Mouse (Mus musculus) lung, postnatal 4 days (tissue): ENCODE measurements at regions not wholly inside any gene's neighbourhood (a gene's known extent, or its start where the extent isn't known, plus 50 kb on each side); places are given as distances from the start of the nearest gene placed in this dataset.

ENCODE experiments used
- DNase-seq, 2 experiments: peaks; one replicate each; pipeline ENCODE4 v3.0.0; 2021

DNA sequence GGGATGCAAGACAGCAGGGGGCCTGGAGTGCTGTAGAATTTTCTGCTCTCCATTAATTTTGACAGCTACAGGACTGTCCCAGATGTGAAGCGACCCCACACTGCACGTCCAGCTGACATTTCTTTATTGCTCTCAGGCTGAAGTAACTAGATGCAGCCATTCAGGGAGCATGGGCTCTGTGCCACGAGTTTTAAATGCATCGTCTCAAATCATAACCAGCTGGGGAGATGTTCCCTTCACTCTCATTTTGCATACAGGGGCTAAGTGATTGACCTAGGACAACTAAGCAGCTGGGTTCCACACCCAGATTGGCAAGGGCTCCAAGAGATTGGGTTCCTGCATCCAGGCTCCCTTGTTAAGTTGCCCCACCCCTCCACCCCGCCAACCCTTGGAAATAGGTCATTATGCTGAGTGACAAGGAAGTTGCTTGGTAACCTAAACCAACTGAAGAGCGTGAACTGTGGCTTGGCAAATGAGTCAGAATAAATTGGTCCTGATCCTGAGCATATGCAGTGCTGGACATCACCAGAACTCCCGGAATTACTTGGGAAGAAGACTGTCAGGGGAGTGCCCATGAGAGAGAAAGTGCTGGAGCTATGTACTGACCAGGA, 267.4 kb downstream of the Foxo1 start:
- DNase-seq: peak in 1 of 2 experiments; percentile 49

GRCm38 (mm10) chr3:52534118-52534517, 266.0 kb downstream of the Foxo1 start:
- no peak for DNase-seq

- no peak for DNase-seq
Measured at GRCm38 (mm10) chr3:52531686-52532351, 263.7 kb downstream of the Foxo1 start.

DNA sequence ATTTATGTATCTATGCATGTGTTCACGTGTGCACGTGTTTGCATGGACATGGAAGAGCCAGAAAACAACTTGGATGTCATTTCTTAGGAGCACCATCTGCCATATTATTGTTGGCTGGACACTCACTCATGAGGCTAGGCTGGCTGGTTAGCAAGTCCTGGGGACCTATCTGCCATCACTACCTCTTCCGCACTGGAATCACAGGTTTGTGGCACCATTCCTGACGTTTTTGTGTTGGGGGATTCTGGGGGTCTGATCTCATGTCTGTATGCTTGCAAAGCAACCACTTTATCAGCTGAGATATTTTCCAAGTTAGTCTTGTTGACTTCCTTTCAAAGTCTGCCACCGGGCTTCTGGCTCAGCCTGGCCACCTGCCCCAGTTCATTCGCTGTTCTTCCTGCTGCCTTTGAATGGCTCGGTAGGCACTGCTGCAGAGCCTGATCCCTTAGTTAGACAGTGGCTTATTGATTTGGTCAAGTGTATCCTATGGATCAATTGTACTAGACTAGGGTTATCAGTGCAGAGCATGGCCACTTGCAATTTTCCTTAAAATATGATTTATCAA, 262.4 kb downstream of the Foxo1 start:
- DNase-seq: no peak

- DNase-seq: peak; percentile 14 to 59
Measured at GRCm38 (mm10) chr3:52529136-52529535, 261.0 kb downstream of the Foxo1 start.

GRCm38 (mm10) chr3:52528521-52528920, 260.4 kb downstream of the Foxo1 start:
- no peak for DNase-seq

GRCm38 (mm10) chr3:52527781-52528180, 259.6 kb downstream of the Foxo1 start:
- DNase-seq: no peak

DNA sequence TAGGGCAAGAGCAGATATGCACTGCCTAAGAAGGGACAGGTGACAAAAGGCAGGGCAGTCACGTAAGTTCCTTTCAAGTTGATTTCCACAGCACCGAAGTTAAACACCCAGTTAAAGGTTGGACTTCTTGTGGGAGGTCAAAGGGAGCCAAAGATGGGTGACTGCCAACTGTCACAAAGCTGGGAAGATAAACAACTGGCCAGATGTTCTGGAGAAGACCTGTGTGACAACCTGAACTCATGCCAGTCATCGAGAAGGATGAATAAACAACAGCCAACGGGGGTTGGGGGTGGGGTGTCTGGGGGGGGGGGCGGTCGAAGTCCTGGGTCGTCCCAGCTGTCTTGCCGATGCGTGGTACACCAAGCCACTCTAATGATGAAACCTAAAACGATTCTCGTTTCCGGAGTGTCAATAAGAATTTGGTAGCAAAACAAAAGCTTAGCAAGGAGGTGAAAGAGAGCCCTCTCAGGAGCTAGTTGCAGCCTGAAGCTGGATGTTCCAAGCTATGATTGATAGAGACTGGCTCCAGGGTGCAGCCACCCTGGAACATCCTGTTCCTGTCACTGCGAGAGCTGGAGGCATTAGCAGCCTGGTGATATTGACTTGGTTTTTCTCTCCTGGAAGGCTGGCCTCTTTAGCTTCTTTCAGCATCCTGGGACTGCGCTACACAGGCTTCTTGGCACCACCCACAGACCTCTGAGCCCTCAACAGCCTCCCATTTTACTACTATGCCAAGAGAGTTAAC, 259.0 kb downstream of the Foxo1 start:
- DNase-seq: no peak

- peak in 1 of 2 experiments; percentile 25 for DNase-seq
Measured at GRCm38 (mm10) chr3:52522886-52523285, 254.8 kb downstream of the Foxo1 start.

GRCm38 (mm10) chr3:52520609-52520947, 252.4 kb downstream of the Foxo1 start:
- no peak for DNase-seq

DNA sequence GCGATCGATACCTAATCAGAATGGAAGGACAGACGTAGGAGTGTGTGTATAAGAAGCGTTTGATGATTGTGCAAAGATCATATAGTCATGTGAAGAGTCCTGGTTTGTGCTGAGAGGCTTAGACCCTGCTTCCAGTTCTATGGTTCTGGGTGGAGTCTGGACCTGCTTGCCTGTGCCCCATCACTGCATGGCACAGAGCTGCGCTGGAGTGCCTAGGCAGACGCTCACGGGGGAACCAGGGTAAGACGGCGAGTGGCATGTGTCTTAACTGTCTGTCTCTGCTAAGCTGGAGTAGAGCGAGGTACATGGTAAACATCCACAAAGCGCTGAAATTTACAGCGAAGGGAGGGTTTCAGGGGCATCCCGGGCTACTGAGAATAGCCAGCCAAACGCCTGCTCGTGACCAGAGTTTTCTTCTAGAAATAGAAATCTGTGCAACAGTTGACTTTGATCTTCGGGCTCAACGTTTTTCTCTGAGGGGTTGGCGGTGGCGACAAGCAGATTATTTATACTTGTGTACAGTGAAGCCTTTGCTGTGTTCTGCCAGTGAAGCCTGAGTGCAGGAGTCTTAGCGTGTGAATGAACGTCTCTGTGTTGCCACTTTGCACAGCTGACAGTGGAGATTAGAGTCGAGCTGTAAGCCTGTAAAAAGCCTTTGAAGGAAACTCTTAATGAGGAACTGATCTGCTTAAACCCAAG, 251.9 kb downstream of the Foxo1 start:
- DNase-seq: no peak

DNA sequence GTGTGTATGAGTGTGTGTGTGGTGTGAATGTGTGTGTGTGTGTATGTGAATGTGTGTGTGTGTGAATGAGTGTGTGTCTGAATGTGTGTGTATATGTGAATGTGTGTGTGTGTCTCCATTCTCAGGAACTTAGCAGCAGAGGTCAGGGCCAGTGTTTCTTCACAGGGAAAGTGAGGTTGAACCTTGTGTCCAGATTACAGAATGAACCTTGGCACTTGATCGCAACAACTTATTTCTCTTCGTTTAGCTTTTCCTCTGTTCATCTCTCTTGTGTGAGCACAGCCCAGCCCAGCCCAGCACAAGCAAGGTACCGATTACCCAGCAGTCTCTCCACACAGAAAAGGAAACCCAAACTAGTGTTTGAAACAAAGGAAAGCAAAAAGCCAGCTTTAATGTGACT, 249.7 kb downstream of the Foxo1 start:
- no peak for DNase-seq

DNA sequence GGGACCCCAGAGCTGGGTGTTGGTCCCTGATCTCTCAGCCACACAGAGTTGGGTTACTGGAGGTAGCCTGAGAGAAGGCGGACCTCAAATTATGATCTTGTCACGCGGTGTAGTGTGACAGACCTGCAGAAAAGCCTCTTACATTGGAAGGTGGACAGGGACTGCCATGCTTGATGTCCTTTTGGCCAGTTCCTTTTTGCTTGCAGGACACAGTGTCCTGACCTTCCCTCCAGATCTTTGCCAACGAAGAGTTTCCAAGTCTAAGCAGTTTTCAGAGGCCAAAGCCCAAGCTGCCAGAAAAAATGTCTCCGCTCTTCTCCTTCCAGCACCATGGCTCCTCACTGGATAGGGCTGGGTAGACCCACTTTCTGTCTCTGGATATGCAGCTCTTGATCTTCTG, 248.6 kb downstream of the Foxo1 start:
- no peak for DNase-seq

DNA sequence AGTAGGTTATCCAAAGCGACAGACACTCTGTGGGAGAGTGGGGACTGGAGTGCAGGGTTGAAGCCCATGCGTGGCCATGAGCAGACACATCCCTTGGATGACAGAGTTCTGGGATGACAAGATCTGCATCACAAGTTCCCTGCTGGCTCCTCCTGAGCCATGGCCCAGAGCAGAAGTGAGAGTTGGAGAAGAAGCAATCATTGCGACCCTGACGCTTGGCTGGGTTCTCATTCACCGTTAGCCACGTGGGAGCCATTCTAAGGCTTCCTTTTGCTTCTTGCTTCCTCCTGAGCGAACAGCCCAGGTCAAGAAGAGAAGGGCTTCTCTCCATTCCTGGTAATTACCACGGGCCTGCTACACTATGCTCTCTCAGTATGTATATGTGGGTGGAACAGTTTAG, 244.6 kb downstream of the Foxo1 start:
- no peak for DNase-seq

DNA sequence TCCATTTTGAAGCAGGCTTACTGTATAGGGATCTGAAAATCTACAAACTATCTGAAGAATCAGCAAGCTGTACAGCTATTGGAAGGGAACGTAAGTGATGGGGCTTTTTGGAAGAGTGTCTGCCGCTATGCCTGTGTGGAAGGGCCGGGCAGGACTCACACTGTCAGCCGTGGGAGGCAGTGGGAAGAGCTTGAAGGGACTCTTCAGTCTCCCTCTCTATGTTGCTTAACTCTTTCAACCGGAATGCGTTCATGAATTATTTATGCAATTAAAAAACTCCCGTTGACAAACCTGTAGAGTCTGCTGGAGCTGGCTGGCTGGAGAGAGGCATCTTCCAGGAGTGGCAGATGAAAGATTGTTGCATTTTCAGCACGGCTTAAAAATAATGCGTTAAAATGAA, 243.4 kb downstream of the Foxo1 start:
- DNase-seq: no peak

GRCm38 (mm10) chr3:52510831-52511230, 242.7 kb downstream of the Foxo1 start:
- DNase-seq: no peak

GRCm38 (mm10) chr3:52510088-52510765, 242.1 kb downstream of the Foxo1 start:
- no peak for DNase-seq

GRCm38 (mm10) chr3:52503925-52504324, 235.8 kb downstream of the Foxo1 start:
- DNase-seq: no peak

GRCm38 (mm10) chr3:52502223-52502622, 234.1 kb downstream of the Foxo1 start:
- no peak for DNase-seq

GRCm38 (mm10) chr3:52501614-52502013, 233.5 kb downstream of the Foxo1 start:
- DNase-seq: no peak

DNA sequence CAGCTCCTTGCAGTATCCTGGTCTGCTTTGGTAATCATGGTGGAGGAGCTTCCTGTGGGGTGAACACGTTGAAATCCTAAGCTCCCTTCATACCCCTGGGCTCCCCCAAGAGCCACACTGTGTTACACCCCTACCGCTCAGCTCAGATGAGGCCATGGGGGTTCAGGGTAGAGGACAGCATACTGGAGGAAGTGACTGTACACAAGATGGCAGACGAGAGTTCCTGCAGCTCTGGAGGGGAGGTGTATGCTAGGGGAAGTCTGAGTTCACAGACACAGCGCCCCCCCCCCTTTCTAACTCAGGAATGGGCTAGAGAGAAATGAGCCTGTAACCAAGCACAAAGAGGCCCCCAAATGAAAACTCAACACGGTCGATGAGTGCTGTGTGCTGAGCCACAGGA, 231.9 kb downstream of the Foxo1 start:
- no peak for DNase-seq

GRCm38 (mm10) chr3:52499581-52499980, 231.4 kb downstream of the Foxo1 start:
- no peak for DNase-seq
